Mouse (Mus musculus) heart, embryonic 14.5 days (tissue): ENCODE data around the gene Pgam2. TPM values are rescaled to one million over a fixed set of nuclear protein-coding genes. Genes with fewer than 3 reads are reported as not detected.

Experiments used
- ATAC-seq: fragments of 200-750 bp; cut with Nextera tagmentation; 2 replicates; pipeline ENCODE4 v1.8.0; 2017; ENCODE audit warnings: low read depth, moderate TSS enrichment; ENCODE audit not compliant: insufficient number of reproducible peaks, insufficient read depth, low FRiP score
- H3K27ac ChIP-seq, 2 experiments: fragments of 200-500 bp in 1 of 2; fragments of 300-500 bp in 1 of 2; sonication (generic) in 1 of 2; replicated peaks in 1 of 2; 2 replicates each; pipeline ENCODE4 v1.5.1; 2012 to 2014; ENCODE audit warnings: low read depth in 2 of 2, low read length in 2 of 2, control low read depth in 1 of 2, mild to moderate bottlenecking in 1 of 2, mixed read lengths in 1 of 2; ENCODE audit not compliant: control insufficient read depth in 1 of 2, insufficient read depth in 1 of 2
- H3K27me3 ChIP-seq: fragments of 300-500 bp; sonication (generic); 2 replicates; pipeline ENCODE4 v1.6.1; 2014; ENCODE audit warnings: mild to moderate bottlenecking, low read length, control low read depth; ENCODE audit not compliant: control insufficient read depth, insufficient read depth
- H3K36me3 ChIP-seq: fragments of 300-500 bp; sonication (generic); 2 replicates; pipeline ENCODE4 v1.6.1; 2014; ENCODE audit warnings: mild to moderate bottlenecking, control low read depth, low read length, mixed read lengths; ENCODE audit not compliant: control insufficient read depth, insufficient read depth
- H3K4me1 ChIP-seq, 2 experiments: fragments of 200-500 bp in 1 of 2; fragments of 300-500 bp in 1 of 2; sonication (generic) in 1 of 2; 2 replicates each; pipeline ENCODE4 v1.6.1; 2012 to 2014; ENCODE audit warnings: low read length in 2 of 2, control low read depth in 1 of 2, mixed read lengths in 1 of 2; ENCODE audit not compliant: control insufficient read depth in 2 of 2, insufficient read depth in 2 of 2
- H3K4me2 ChIP-seq: fragments of 300-500 bp; sonication (generic); 2 replicates; pipeline ENCODE4 v1.6.1; 2014; ENCODE audit warnings: mild to moderate bottlenecking, low read length
- H3K4me3 ChIP-seq, 2 experiments: fragments of 200-500 bp in 1 of 2; fragments of 300-500 bp in 1 of 2; sonication (generic) in 1 of 2; 2 replicates each; pipeline ENCODE4 v1.5.1; 2012 to 2014; ENCODE audit warnings: low read length in 2 of 2, mild to moderate bottlenecking in 2 of 2, control low read depth in 1 of 2, low read depth in 1 of 2, moderate library complexity in 1 of 2; ENCODE audit not compliant: control insufficient read depth in 1 of 2, insufficient read depth in 1 of 2
- H3K9ac ChIP-seq: fragments of 300-500 bp; sonication (generic); 2 replicates; pipeline ENCODE4 v1.6.1; 2014; ENCODE audit warnings: mild to moderate bottlenecking, low read length
- H3K9me3 ChIP-seq: fragments of 300-500 bp; sonication (generic); 2 replicates; pipeline ENCODE4 v1.6.1; 2016; ENCODE audit warnings: low read length, control low read depth; ENCODE audit not compliant: control insufficient read depth
- WGBS: fragments of 180-500 bp; shearing (Covaris S2); extraction: QIAGEN DNeasy Blood & Tissue Kit; methylation state at CpG from one replicate; pipeline ENCODE4 v1.1.7; 2014; 5-methylcytosine and 5-hydroxymethylcytosine counted together
- polyA plus RNA-seq: library from polyadenylated mRNA; unstranded; fragments of >200 nt; fragmentation: Nextera tagmentation; extraction: Ambion mirVana; gene quantifications from 2 replicates; pipeline ENCODE4 v1.2.1, GENCODE M21; 2014

Pgam2 gene
- polyA plus RNA-seq, 1 experiment from 2014 or later, result 1,126 TPM

- peaks cover 20 to 32% of the 10 kb centered on the region in 2 experiments for H3K4me1 ChIP-seq
- WGBS, result 62% methylated on average over 11 of the region's 11 CpGs
- no peaks in the 10 kb centered on the region for H3K27me3 ChIP-seq
- no peak overlapping the region for H3K27ac ChIP-seq
- H3K4me2 ChIP-seq, result no peak overlapping the region
- peaks cover 93% of the 10 kb centered on the region for H3K36me3 ChIP-seq
- no peak overlapping the region for H3K4me3 ChIP-seq
- ATAC-seq, result no peak
- H3K9ac ChIP-seq, result no peak overlapping the region
- no peaks in the 10 kb centered on the region for H3K9me3 ChIP-seq
Measured at GRCm38 (mm10) chr11:5797371-5797770, 6.2 kb downstream of the Pgam2 start.

- Histone ChIP-seq H3K9me3 (no peaks in the 10 kb centered on the region), H3K4me3 (no peak overlapping the region), H3K27ac (no peak overlapping the region), H3K27me3 (no peaks in the 10 kb centered on the region), H3K4me1 (peaks cover 20 to 32% of the 10 kb centered on the region in 2 experiments), H3K9ac (no peak overlapping the region), H3K36me3 (peaks cover 98% of the 10 kb centered on the region), H3K4me2 (no peak overlapping the region)
- ATAC-seq, result no peak
- 86% methylated on average over 15 of the region's 15 CpGs for WGBS
Measured at GRCm38 (mm10) chr11:5796939-5797338, 6.6 kb downstream of the Pgam2 start.

GRCm38 (mm10) chr11:5795706-5796105 is 7.8 kb downstream of the Pgam2 start:
- Histone ChIP-seq H3K27ac (peak overlapping the region; percentile 80 to 81), H3K4me2 (no peak overlapping the region), H3K9me3 (no peaks in the 10 kb centered on the region), H3K27me3 (no peaks in the 10 kb centered on the region), H3K9ac (no peak overlapping the region), H3K4me1 (peaks cover 17 to 23% of the 10 kb centered on the region in 2 experiments), H3K36me3 (peaks cover 95% of the 10 kb centered on the region), H3K4me3 (no peak overlapping the region)
- ATAC-seq, result peak; percentile 31
- 45% methylated on average over 7 of the region's 7 CpGs for WGBS

- 83% methylated on average over 9 of the region's 9 CpGs for WGBS
Measured at GRCm38 (mm10) chr11:5795290-5795689, 8.2 kb downstream of the Pgam2 start.

GRCm38 (mm10) chr11:5790431-5790830 is 13.1 kb downstream of the Pgam2 start:
- Histone ChIP-seq H3K9ac (no peak overlapping the region), H3K4me3 (no peak overlapping the region), H3K27ac (no peak overlapping the region), H3K27me3 (no peaks in the 10 kb centered on the region), H3K4me1 (peaks cover 13 to 27% of the 10 kb centered on the region in 2 experiments), H3K4me2 (no peak overlapping the region), H3K36me3 (peaks cover 46% of the 10 kb centered on the region), H3K9me3 (no peaks in the 10 kb centered on the region)
- ATAC-seq, result no peak
- WGBS, result 90% methylated on average over 1 of the region's 1 CpGs

More at GRCm38 (mm10) chr11:5795290-5795689, 8.2 kb downstream of the Pgam2 start:
- Histone ChIP-seq H3K4me3 (no peak overlapping the region), H3K9ac (no peak overlapping the region; the same call in 1 of the 2 replicates), H3K4me1 (peaks cover 17 to 19% of the 10 kb centered on the region in 2 experiments), H3K4me2 (no peak overlapping the region), H3K9me3 (no peaks in the 10 kb centered on the region), H3K27ac (peak overlapping the region; percentile 80 to 81), H3K36me3 (peaks cover 93% of the 10 kb centered on the region), H3K27me3 (no peaks in the 10 kb centered on the region)
- no peak for ATAC-seq

GRCm38 (mm10) chr11:5789754-5790333 is 13.7 kb downstream of the Pgam2 start:
- peaks cover 40% of the 10 kb centered on the region for H3K36me3 ChIP-seq
- no peaks in the 10 kb centered on the region for H3K9me3 ChIP-seq
- H3K27ac ChIP-seq, result 0 out of 4 replicates have a peak overlapping the region, but pooled peaks of 1 of the 2 experiments have one; percentile 90
- peak overlapping the region; percentile 93 for H3K9ac ChIP-seq
- H3K4me1 ChIP-seq, result peaks cover 9 to 22% of the 10 kb centered on the region in 2 experiments; a peak in 3 of 4 replicates
- no peak for ATAC-seq
- no peak overlapping the region for H3K4me3 ChIP-seq
- 54% methylated on average over 3 of the region's 3 CpGs for WGBS
- no peaks in the 10 kb centered on the region for H3K27me3 ChIP-seq
- H3K4me2 ChIP-seq, result peak overlapping the region; percentile 95

GRCm38 (mm10) chr11:5789071-5789753 is 14.3 kb downstream of the Pgam2 start:
- H3K4me2 ChIP-seq, result peak overlapping the region; percentile 95
- 53% methylated on average over 6 of the region's 6 CpGs for WGBS
- ATAC-seq, result no peak
- peak overlapping the region; percentile 76 to 88 for H3K4me3 ChIP-seq
- no peaks in the 10 kb centered on the region for H3K27me3 ChIP-seq
- H3K27ac ChIP-seq, result peak overlapping the region; percentile 88 to 90; a peak in 3 of 4 replicates
- H3K9ac ChIP-seq, result peak overlapping the region; percentile 93
- peaks cover 34% of the 10 kb centered on the region for H3K36me3 ChIP-seq
- H3K9me3 ChIP-seq, result no peaks in the 10 kb centered on the region
- peaks cover 9 to 22% of the 10 kb centered on the region in 2 experiments; a peak in 3 of 4 replicates for H3K4me1 ChIP-seq
